Mouse (Mus musculus): Measurements from ENCODE around the gene Efna1.

The Efna1 gene

GRCm38 (mm10) chr3:89280606-89281511 is at the start of gene Efna1:
Gene Efna1, minus strand, starts transcription at chr3:89281142.
- peak; percentile 72 for DNase-seq (ENCODE audit: low read depth, low spot score)

GRCm38 (mm10) chr3:89330346-89330745 is 49.4 kb upstream of the Efna1 start:
- no peak for DNase-seq (ENCODE audit: low read depth, low spot score)

GRCm38 (mm10) chr3:89328623-89329022 is 47.7 kb upstream of the Efna1 start:
- no peak for DNase-seq (ENCODE audit: low read depth, low spot score)

- DNase-seq (ENCODE audit: low read depth, low spot score) = no peak
These were observed 46.5 kb upstream of the Efna1 start for GRCm38 (mm10) chr3:89327371-89327870.

GRCm38 (mm10) chr3:89325882-89326281 is 44.9 kb upstream of the Efna1 start:
- no peak for DNase-seq (ENCODE audit: low read depth, low spot score)

- peak; percentile 61 for DNase-seq (ENCODE audit: low read depth, low spot score)
These were observed 41.7 kb upstream of the Efna1 start, which contains the start of gene Efna3 for GRCm38 (mm10) chr3:89322514-89323165. Gene Efna3, minus strand, starts transcription at chr3:89322965.

GRCm38 (mm10) chr3:89322131-89322500 is 41.2 kb upstream of the Efna1 start:
- no peak for DNase-seq (ENCODE audit: low read depth, low spot score)

GRCm38 (mm10) chr3:89321183-89322130 is 40.5 kb upstream of the Efna1 start:
- DNase-seq (ENCODE audit: low read depth, low spot score) = peak; percentile 23

- no peak for DNase-seq (ENCODE audit: low read depth, low spot score)
These were observed 39.7 kb upstream of the Efna1 start for GRCm38 (mm10) chr3:89320581-89321182.

- no peak for DNase-seq (ENCODE audit: low read depth, low spot score)
These were observed 38.8 kb upstream of the Efna1 start for GRCm38 (mm10) chr3:89319591-89320350.

- no peak for DNase-seq (ENCODE audit: low read depth, low spot score)
These were observed 38.1 kb upstream of the Efna1 start for GRCm38 (mm10) chr3:89318971-89319590.

GRCm38 (mm10) chr3:89318316-89318715 is 37.4 kb upstream of the Efna1 start:
- no peak for DNase-seq (ENCODE audit: low read depth, low spot score)

- DNase-seq (ENCODE audit: low read depth, low spot score) = no peak
These were observed 36.3 kb upstream of the Efna1 start for GRCm38 (mm10) chr3:89317246-89317645.

- DNase-seq (ENCODE audit: low read depth, low spot score) = peak; percentile 72
These were observed 35.9 kb upstream of the Efna1 start for GRCm38 (mm10) chr3:89316833-89317232.

- DNase-seq (ENCODE audit: low read depth, low spot score) = no peak
These were observed 35.2 kb upstream of the Efna1 start for GRCm38 (mm10) chr3:89315930-89316831.

GRCm38 (mm10) chr3:89315195-89315929 is 34.4 kb upstream of the Efna1 start:
- DNase-seq (ENCODE audit: low read depth, low spot score) = peak; percentile 54

GRCm38 (mm10) chr3:89314791-89315190 is 33.8 kb upstream of the Efna1 start:
- no peak for DNase-seq (ENCODE audit: low read depth, low spot score)

- DNase-seq (ENCODE audit: low read depth, low spot score) = no peak
These were observed 33.4 kb upstream of the Efna1 start for GRCm38 (mm10) chr3:89314340-89314739.

Measured in A20 (cell line).